Mouse (Mus musculus) liver, embryonic 14.5 days (tissue): Measurements from ENCODE around the gene Il6ra. TPM values are rescaled to one million over a fixed set of nuclear protein-coding genes. Genes with fewer than 3 reads are reported as not detected.

Experiments
- ATAC-seq: fragments of 200-750 bp; cut with Nextera tagmentation; 2 replicates; pipeline ENCODE4 v1.8.0; 2017; ENCODE audit warnings: moderate number of reproducible peaks, mild to moderate bottlenecking, moderate library complexity; ENCODE audit not compliant: insufficient read depth
- DNase-seq, 3 experiments: peaks; one replicate each; pipeline ENCODE4 v3.0.0-alpha.2; 2012 to 2013; ENCODE audit warnings: low read depth in 3 of 3, low spot score in 3 of 3
- H3K27ac ChIP-seq: fragments of 300-500 bp; sonication (generic); 2 replicates; pipeline ENCODE4 v1.5.1; 2014; ENCODE audit warnings: moderate library complexity, mild to moderate bottlenecking, control low read depth, inconsistent platforms
- H3K27me3 ChIP-seq: fragments of 300-500 bp; sonication (generic); 2 replicates; pipeline ENCODE4 v1.6.1; 2014; ENCODE audit warnings: mild to moderate bottlenecking, low read length, moderate library complexity; ENCODE audit not compliant: control insufficient read depth, insufficient read depth
- H3K36me3 ChIP-seq: fragments of 300-500 bp; sonication (generic); replicated peaks from 2 replicates; pipeline ENCODE4 v1.6.1; 2014; ENCODE audit warnings: low read depth; ENCODE audit not compliant: control insufficient read depth, insufficient read depth
- H3K4me1 ChIP-seq, 2 experiments: fragments of 200-500 bp in 1 of 2; fragments of 300-500 bp in 1 of 2; sonication (generic) in 1 of 2; replicated peaks; 2 replicates each; pipeline ENCODE4 v1.6.1; 2012 to 2014; ENCODE audit warnings: antibody characterized with exemption in 1 of 2, inconsistent platforms in 1 of 2, low read length in 1 of 2; ENCODE audit not compliant: control insufficient read depth in 2 of 2, insufficient read depth in 2 of 2
- H3K4me2 ChIP-seq: fragments of 300-500 bp; sonication (generic); 2 replicates; pipeline ENCODE4 v1.6.1; 2014; ENCODE audit warnings: low read depth, mild to moderate bottlenecking, control low read depth, moderate library complexity
- H3K4me3 ChIP-seq, 2 experiments: fragments of 200-500 bp in 1 of 2; fragments of 300-500 bp in 1 of 2; sonication (generic) in 1 of 2; 2 replicates each; pipeline ENCODE4 v1.5.1; 2012 to 2014; ENCODE audit warnings: low read depth in 2 of 2, low read length in 2 of 2, mild to moderate bottlenecking in 2 of 2, control low read depth in 1 of 2, inconsistent platforms in 1 of 2, moderate library complexity in 1 of 2; ENCODE audit not compliant: insufficient read depth in 1 of 2
- H3K9ac ChIP-seq: fragments of 300-500 bp; sonication (generic); replicated peaks from 2 replicates; pipeline ENCODE4 v1.6.1; 2014; ENCODE audit warnings: mild to moderate bottlenecking, control low read depth, moderate library complexity
- H3K9me3 ChIP-seq: fragments of 300-500 bp; sonication (generic); 2 replicates; pipeline ENCODE4 v1.6.1; 2016; ENCODE audit warnings: low read length, mixed read lengths; ENCODE audit not compliant: control insufficient read depth
- CTCF ChIP-seq: IDR thresholded peaks from 2 replicates; pipeline ENCODE4 v1.5.1; 2016; ENCODE audit warnings: antibody characterized with exemption, low read depth, control low read depth
- EP300 ChIP-seq: IDR thresholded peaks from 2 replicates; pipeline ENCODE4 v1.6.1; 2016; ENCODE audit warnings: antibody characterized with exemption, low read depth
- WGBS: fragments of 180-500 bp; shearing (Covaris S2); extraction: QIAGEN DNeasy Blood & Tissue Kit; methylation state at CpG from one replicate; pipeline ENCODE4 v1.1.7; 2014; ENCODE audit not compliant: insufficient replicate concordance; 5-methylcytosine and 5-hydroxymethylcytosine counted together
- polyA plus RNA-seq, 2 experiments: library from polyadenylated mRNA; depleted of rRNA in 1 of 2; stranded (reverse) in 1 of 2; unstranded in 1 of 2; fragments of >200 nt; fragmentation: Nextera tagmentation in 1 of 2; extraction: Ambion mirVana in 1 of 2; gene quantifications; 2 replicates each; pipeline versions ENCODE4 v1.2.1 to v1.2.3; 2012 to 2014

Gene Il6ra
- polyA plus RNA-seq, 2 experiments, result 1.2 to 1.9 TPM

DNA sequence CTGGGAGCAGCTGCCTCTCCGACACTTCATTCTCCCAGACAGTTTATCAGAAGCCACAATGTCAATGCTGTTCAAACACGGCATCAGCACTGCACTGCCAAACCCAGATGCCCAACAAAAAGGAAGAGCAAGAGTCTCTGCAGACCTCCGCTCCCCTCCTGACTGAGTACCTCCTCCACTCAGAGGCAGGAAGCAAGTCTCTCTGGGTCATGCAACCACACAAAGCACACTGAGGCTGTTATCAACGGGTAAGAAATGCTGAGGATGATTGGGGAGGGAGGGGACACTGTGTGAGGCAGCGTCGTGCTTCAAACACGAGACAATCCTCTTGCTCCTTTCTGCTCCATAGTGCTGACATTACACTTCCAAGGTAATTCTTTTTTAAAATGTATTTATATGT, 93.1 kb downstream of the Il6ra start:
- peak overlapping the region; percentile 50 for H3K4me2 ChIP-seq

DNA sequence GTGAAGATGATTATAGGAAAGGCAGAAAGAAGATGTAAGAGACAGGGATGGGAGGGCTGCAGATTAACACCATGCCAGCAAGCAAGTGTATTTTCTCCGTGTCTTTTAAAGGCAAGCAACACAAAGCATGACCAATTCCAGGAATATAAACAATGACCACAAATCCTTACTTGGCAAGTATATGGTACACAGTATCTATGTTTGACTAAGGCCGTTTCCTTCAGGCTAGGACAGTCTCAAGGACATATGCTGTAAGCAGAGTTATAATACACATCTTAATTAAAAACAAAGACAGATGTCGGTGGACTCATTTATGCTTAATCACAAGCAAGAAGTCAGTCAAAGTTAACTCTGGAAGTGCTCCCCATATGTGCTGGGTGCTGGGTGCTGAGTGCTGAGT, 94.4 kb downstream of the Il6ra start:
- no peak for ATAC-seq
- no peak overlapping the region for H3K27ac ChIP-seq
- TF ChIP-seq CTCF (no peak), EP300 (no peak)

More for the DNA sequence above, 93.1 kb downstream of the Il6ra start:
- Histone ChIP-seq H3K4me3 (no peak overlapping the region), H3K9me3 (no peaks in the 10 kb centered on the region), H3K9ac (no peak overlapping the region), H3K27me3 (no peaks in the 10 kb centered on the region; the same call in 1 of the 2 replicates), H3K4me1 (peaks cover 14 to 21% of the 10 kb centered on the region in 2 experiments), H3K27ac (no peak overlapping the region), H3K36me3 (no peaks in the 10 kb centered on the region)
- no peak for ATAC-seq
- 12% methylated on average over 7 of the region's 7 CpGs for WGBS
- DNase-seq, result no peak
- no peak for TF ChIP-seq EP300
- TF ChIP-seq CTCF, result no peak

DNA sequence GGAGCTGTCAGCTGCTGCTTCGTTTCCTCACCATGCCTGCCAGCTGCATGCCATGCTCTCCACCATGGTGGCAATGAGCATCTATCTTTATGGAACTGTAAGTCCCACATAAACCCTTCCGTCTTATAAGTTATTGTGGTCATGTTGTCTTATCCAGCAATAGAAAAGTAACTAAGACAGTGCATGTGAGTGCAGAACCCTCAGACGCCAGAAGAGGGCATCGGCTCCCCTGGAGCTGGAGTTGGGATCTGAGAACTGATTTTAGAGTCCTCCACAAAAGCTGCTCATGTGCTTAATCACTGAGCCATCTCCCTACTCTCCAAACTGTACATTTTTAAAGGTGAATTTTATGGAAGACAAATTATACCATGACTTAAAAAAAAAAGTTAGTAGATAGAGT, 95.9 kb downstream of the Il6ra start:
- H3K36me3 ChIP-seq, result no peaks in the 10 kb centered on the region
- H3K4me3 ChIP-seq, result no peak overlapping the region
- H3K9ac ChIP-seq, result no peak overlapping the region
- 32% methylated on average over 4 of the region's 4 CpGs for WGBS
- TF ChIP-seq EP300 (no peak), CTCF (peak; percentile 75)
- H3K27me3 ChIP-seq, result no peaks in the 10 kb centered on the region; the same call in 1 of the 2 replicates
- H3K27ac ChIP-seq, result no peak overlapping the region
- H3K9me3 ChIP-seq, result no peaks in the 10 kb centered on the region
- no peak overlapping the region for H3K4me2 ChIP-seq
- H3K4me1 ChIP-seq, result peaks cover 14 to 21% of the 10 kb centered on the region in 2 experiments
- ATAC-seq (no peak), DNase-seq (no peak)

More for the DNA sequence above, 94.4 kb downstream of the Il6ra start:
- Histone ChIP-seq H3K27me3 (no peaks in the 10 kb centered on the region; the same call in 1 of the 2 replicates), H3K36me3 (no peaks in the 10 kb centered on the region), H3K4me3 (no peak overlapping the region), H3K4me1 (peaks cover 14 to 21% of the 10 kb centered on the region in 2 experiments), H3K4me2 (no peak overlapping the region), H3K9ac (no peak overlapping the region), H3K9me3 (no peaks in the 10 kb centered on the region)
- no peak for DNase-seq
- 65% methylated on average over 3 of the region's 3 CpGs for WGBS

Other genes with a start within 250 kb of the Il6ra start
- 5.8 and 7.9 TPM in 2 replicates for gene Adar, start 198.2 kb downstream of the Il6ra start, polyA plus RNA-seq (2012; rRNA removed)
- 6.4 and 6.5 TPM in 2 replicates for gene Adar, start 198.2 kb downstream of the Il6ra start, polyA plus RNA-seq (2014; fragmentation: Nextera tagmentation; extraction: Ambion mirVana)
- 0.12 and 0.15 TPM in 2 replicates for gene Chrnb2, start 148.6 kb downstream of the Il6ra start, polyA plus RNA-seq (2012; rRNA removed)
- gene Chrnb2, start 148.6 kb downstream of the Il6ra start, polyA plus RNA-seq (2014; fragmentation: Nextera tagmentation; extraction: Ambion mirVana), result 0.10 and 0.18 TPM in 2 replicates
- gene Ube2q1, start 139.6 kb downstream of the Il6ra start, polyA plus RNA-seq (2012; rRNA removed), result 6.7 and 9.0 TPM in 2 replicates
- gene Ube2q1, start 139.6 kb downstream of the Il6ra start, polyA plus RNA-seq (2014; fragmentation: Nextera tagmentation; extraction: Ambion mirVana), result 6.3 and 6.7 TPM in 2 replicates
- gene She, start 81.8 kb downstream of the Il6ra start, polyA plus RNA-seq (2012; rRNA removed), result 0.50 and 0.55 TPM in 2 replicates
- gene She, start 81.8 kb downstream of the Il6ra start, polyA plus RNA-seq (2014; fragmentation: Nextera tagmentation; extraction: Ambion mirVana), result 0.81 and 0.86 TPM in 2 replicates
- gene Atp8b2, start 50.3 kb upstream of the Il6ra start, polyA plus RNA-seq (2012; rRNA removed), result 2.9 and 3.4 TPM in 2 replicates
- 1.8 TPM in 2 replicates for gene Atp8b2, start 50.3 kb upstream of the Il6ra start, polyA plus RNA-seq (2014; fragmentation: Nextera tagmentation; extraction: Ambion mirVana)
- gene Hax1, start 85.6 kb upstream of the Il6ra start, polyA plus RNA-seq (2012; rRNA removed), result 44.4 and 59.9 TPM in 2 replicates
- 107 and 108 TPM in 2 replicates for gene Hax1, start 85.6 kb upstream of the Il6ra start, polyA plus RNA-seq (2014; fragmentation: Nextera tagmentation; extraction: Ambion mirVana)
- 15.6 and 19.1 TPM in 2 replicates for gene 4933434E20Rik, start 138.4 kb upstream of the Il6ra start, polyA plus RNA-seq (2012; rRNA removed)
- gene 4933434E20Rik, start 138.4 kb upstream of the Il6ra start, polyA plus RNA-seq (2014; fragmentation: Nextera tagmentation; extraction: Ambion mirVana), result 83.8 and 89.6 TPM in 2 replicates
- 48.9 and 52.4 TPM in 2 replicates for gene Ubap2l, start 139.4 kb upstream of the Il6ra start, polyA plus RNA-seq (2012; rRNA removed)
- 70.4 and 72.1 TPM in 2 replicates for gene Ubap2l, start 139.4 kb upstream of the Il6ra start, polyA plus RNA-seq (2014; fragmentation: Nextera tagmentation; extraction: Ambion mirVana)
- 54.6 and 86.2 TPM in 2 replicates for gene Tpm3, start 159.5 kb upstream of the Il6ra start, polyA plus RNA-seq (2012; rRNA removed)
- gene Tpm3, start 159.5 kb upstream of the Il6ra start, polyA plus RNA-seq (2014; fragmentation: Nextera tagmentation; extraction: Ambion mirVana), result 153 and 160 TPM in 2 replicates
- gene Nup210l, start 190.9 kb upstream of the Il6ra start, polyA plus RNA-seq (2012; rRNA removed), result 0.19 and 0.28 TPM in 2 replicates
- 0.15 TPM in 1 of 2 replicates, not detected in the other for gene Nup210l, start 190.9 kb upstream of the Il6ra start, polyA plus RNA-seq (2014; fragmentation: Nextera tagmentation; extraction: Ambion mirVana)